Mouse (Mus musculus) olfactory bulb, adult 2 months (tissue): ENCODE data around the gene Tmem14a. TPM values are rescaled to one million over a fixed set of nuclear protein-coding genes. Genes with fewer than 3 reads are reported as not detected.
"Not testable (repeated sequence)": the region's sequence is repeated elsewhere in the genome, so short reads cannot be mapped to it uniquely, and the experiment has no call there.

Experiments
- H3K27ac ChIP-seq: fragments of 200-500 bp; 2 replicates; pipeline ENCODE4 v1.5.1; 2012; ENCODE audit warnings: low read depth, low read length; ENCODE audit not compliant: insufficient read depth
- H3K4me1 ChIP-seq: fragments of 200-500 bp; 2 replicates; pipeline ENCODE4 v1.6.1; 2012; ENCODE audit warnings: low read length; ENCODE audit not compliant: control insufficient read depth, insufficient read depth
- H3K4me3 ChIP-seq: fragments of 200-500 bp; 2 replicates; pipeline ENCODE4 v1.5.1; 2012; ENCODE audit warnings: mild to moderate bottlenecking, low read depth, low read length, moderate library complexity; ENCODE audit not compliant: insufficient read depth
- CTCF ChIP-seq: fragments of 200-500 bp; IDR thresholded peaks from 2 replicates; pipeline ENCODE4 v1.5.1; 2012; ENCODE audit warnings: low read depth, mild to moderate bottlenecking, low read length, moderate library complexity; ENCODE audit not compliant: insufficient read depth
- POLR2A ChIP-seq: fragments of 200-500 bp; IDR thresholded peaks from 2 replicates; pipeline ENCODE4 v1.6.1; 2012; ENCODE audit warnings: mild to moderate bottlenecking, low read depth, low read length, moderate library complexity; ENCODE audit not compliant: insufficient read depth
- WGBS: fragments of 180-500 bp; shearing (Covaris S2); methylation state at CpG from one replicate; pipeline ENCODE4 v1.1.7; 2018; 5-methylcytosine and 5-hydroxymethylcytosine counted together
- polyA plus RNA-seq: library from polyadenylated mRNA; stranded (reverse); fragments of >200 nt; gene quantifications from 2 replicates; pipeline ENCODE4 v1.2.4, GENCODE M21; 2012; ENCODE audit warnings: low replicate concordance; ENCODE audit not compliant: missing spikeins, insufficient read depth, insufficient read length

The Tmem14a gene
- polyA plus RNA-seq, 1 experiment, result not detected

DNA sequence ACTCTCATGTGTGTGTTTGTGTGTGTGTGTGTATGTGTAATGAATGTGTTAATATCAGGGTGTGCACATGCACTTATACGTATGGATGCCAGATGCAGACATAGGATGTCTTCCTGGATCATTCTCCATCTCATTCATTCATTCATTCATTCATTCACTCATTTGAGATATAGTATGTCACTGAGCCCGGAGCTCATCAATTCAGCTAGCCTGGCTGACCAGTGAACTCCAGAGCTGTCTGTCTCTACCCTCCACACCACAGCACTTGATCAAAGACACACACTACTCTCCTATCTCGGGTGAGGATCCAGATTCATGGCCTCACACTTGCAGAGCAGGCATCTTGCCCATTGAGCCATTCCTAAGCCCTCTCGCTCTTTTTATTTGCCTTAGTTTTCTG, 45.6 kb downstream of the Tmem14a start:
- no peaks in the 10 kb centered on the region for H3K4me1 ChIP-seq
- no peak for TF ChIP-seq CTCF
- no peak for TF ChIP-seq POLR2A
- no peak overlapping the region for H3K4me3 ChIP-seq
- 90% methylated on average over 4 of the region's 4 CpGs for WGBS
- no peak overlapping the region for H3K27ac ChIP-seq

DNA sequence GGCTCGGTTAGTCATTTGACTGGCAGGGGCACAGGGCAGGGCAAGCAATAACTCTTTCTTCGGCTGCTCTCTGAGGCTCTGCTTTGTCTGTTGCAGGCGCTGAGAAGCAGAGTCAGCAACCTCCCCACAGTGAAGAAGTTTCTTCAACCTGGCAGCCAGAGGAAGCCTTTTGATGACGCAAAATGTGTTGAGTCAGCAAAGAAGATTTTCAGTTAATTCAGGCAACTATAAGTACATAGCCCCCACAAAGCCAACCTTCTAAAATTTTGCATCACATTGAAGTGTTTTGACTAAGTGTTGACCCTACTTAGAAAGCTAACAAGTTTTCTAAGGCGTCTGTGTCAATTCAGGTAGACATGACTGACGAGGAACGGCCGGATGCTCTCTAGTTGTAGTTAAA, 46.4 kb downstream of the Tmem14a start:
- 83% methylated on average over 8 of the region's 8 CpGs for WGBS
- TF ChIP-seq POLR2A, result no peak
- TF ChIP-seq CTCF, result no peak
- Histone ChIP-seq H3K4me1 (no peaks in the 10 kb centered on the region), H3K4me3 (no peak overlapping the region), H3K27ac (no peak overlapping the region)

DNA sequence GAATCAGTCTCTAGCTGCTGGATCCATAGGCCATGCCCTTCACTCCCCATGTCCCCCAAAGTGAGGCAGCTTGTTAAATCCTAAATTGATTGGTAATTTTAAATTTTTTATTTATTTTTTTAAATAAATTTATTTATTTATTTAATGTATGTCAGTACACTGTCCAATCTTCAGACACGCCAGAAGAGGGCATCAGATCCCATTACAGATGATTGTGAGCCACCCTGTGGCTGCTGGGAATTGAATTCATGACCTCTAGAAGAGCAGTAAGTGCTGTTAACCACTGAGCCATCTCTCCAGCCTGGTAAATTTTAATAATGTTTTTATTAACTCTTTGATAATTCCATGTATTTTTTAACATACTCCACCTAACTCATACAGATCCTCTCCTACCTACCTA, 48.4 kb downstream of the Tmem14a start:
- WGBS, result 91% methylated on average over 1 of the region's 1 CpGs
- TF ChIP-seq CTCF (no peak), POLR2A (no peak)
- Histone ChIP-seq H3K27ac (no peak overlapping the region), H3K4me1 (peaks cover 3% of the 10 kb centered on the region), H3K4me3 (no peak overlapping the region)

DNA sequence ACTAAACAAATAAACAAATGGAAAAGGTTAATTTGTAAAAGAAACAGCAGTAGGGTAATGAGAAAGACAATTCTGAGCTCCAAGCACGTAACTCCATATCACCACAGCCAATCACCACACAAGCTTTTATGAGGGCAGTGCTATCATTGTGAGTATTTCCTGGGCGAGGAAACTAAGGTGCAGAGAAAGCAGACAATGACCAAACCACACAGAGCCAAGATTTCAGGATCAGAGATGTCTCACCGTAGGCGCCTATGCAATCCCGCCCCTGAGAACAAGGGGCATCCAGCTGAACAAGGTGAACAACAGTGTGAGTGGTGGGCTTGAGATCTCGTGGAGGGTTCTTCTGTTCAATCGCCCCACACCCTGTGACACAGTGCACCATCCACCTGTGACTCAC, 49.1 kb downstream of the Tmem14a start:
- 94% methylated on average over 7 of the region's 7 CpGs for WGBS
- not testable (repeated sequence) for H3K4me1 ChIP-seq, H3K4me3 ChIP-seq, H3K27ac ChIP-seq

DNA sequence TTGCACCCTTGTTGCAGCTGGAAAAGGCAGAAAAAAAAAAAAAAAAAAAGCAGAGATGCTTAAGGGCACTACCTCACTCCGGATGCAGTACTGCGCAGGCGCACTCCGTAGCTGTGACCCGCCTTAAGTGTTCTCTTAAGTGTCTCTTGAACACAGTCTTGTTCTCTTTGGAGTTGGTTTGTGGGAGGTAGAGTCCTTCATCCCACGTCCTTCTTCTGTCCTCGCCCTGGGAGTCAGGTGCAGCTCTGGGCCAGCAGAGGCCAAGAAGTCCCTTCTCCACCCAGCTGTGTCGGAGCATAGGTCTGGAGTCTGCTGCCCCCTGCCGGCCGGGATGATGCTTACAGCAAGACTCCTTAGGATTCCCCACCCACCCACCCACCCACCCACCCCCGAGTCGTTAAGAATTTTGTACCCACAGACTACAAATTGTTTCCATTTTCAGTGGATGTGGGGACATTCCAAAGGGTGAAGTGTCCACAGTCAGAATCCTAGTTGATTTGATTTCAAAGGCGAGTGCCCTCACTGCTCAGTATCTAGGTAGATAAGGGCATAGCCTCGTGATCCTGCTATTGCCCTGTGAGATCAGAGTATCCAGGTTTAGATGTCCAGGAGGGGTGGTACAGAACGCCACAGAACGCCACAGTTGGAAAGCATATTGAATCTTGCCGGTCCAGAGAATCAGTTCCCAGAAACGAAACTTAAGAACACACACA, 53.1 kb downstream of the Tmem14a start:
- WGBS, result 20% methylated on average over 18 of the region's 18 CpGs

DNA sequence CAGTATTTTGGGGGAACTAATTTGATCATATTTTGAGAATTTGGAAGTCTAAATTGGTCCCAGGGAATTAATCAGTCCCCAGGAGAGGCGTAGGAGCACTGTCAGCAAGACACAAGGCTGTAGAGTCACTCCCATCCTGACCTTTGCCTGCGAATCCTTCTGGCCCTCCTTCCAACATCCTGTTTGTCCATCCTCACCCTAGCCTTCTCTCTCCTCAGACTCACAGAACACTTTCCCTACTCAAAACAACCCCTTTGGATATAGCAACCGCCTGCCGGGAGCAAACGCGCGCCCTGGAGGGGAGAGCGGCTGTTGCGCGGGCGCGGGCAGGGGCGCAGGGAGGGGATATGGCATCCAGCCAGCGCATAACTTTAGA, 53.7 kb downstream of the Tmem14a start:
- 17% methylated on average over 14 of the region's 14 CpGs for WGBS
- TF ChIP-seq POLR2A (no peak), CTCF (no peak)
- H3K27ac ChIP-seq, result no peak overlapping the region
- H3K4me3 ChIP-seq, result no peak overlapping the region; the same call in 1 of the 2 replicates
- peaks cover 3% of the 10 kb centered on the region for H3K4me1 ChIP-seq

More for the DNA sequence above, 53.1 kb downstream of the Tmem14a start:
- TF ChIP-seq POLR2A, result no peak
- TF ChIP-seq CTCF, result peak; percentile 54
- peak overlapping the region; percentile 40 for H3K4me3 ChIP-seq
- no peak overlapping the region for H3K27ac ChIP-seq
- H3K4me1 ChIP-seq, result peaks cover 3% of the 10 kb centered on the region

DNA sequence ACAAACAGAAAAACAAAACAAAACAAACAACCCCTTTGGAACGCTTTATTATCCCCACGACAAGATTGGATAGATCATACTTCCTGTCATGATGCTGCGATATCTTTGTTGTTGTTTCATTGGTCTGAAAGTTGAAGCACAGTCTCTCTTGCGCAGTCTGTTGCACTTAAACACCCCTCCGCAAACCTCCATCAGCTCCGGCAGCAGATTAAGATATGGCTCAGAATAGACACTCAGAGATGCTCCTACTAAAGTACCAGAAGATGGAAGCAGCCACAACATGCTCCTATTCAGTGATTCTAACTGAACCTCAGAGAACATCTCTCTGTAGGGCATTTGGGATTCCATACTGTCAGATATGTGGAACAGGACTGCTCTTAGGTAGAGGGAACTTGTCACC, 54.7 kb downstream of the Tmem14a start:
- Histone ChIP-seq H3K4me1 (peaks cover 3% of the 10 kb centered on the region), H3K4me3 (no peak overlapping the region), H3K27ac (no peak overlapping the region)
- 95% methylated on average over 6 of the region's 6 CpGs for WGBS
- TF ChIP-seq CTCF, result no peak
- TF ChIP-seq POLR2A, result no peak

DNA sequence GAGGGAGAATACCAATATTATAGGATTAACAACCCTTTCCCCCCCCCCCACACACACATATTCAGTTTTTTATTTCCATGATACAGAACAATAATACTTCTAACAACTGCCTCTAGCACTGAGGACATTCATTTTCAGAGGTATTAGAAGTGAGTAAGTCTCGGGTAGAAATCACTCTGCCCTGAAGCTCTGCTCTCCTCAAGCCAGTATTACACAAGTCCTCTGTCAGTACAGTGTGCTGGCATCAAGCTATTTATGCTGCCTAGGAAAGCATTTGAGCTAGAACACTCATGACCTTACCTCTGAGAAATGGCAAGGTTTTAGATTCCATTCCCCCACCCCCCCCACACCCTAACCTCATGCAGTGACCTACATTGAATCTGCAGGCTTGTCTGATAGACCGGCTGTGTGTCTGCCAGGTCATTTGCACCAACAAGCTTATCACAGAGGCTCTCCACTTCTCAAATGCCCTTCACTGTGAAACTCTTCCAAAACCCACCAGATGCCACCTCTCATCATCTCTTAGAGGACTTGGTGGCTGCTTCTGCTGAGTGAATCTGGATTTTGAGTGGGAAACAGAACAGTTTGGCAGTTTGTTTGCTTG, 56.2 kb downstream of the Tmem14a start:
- no peak overlapping the region for H3K27ac ChIP-seq
- WGBS, result 82% methylated on average over 2 of the region's 2 CpGs
- H3K4me3 ChIP-seq, result no peak overlapping the region
- H3K4me1 ChIP-seq, result peaks cover 3% of the 10 kb centered on the region
- TF ChIP-seq CTCF (no peak), POLR2A (no peak)

DNA sequence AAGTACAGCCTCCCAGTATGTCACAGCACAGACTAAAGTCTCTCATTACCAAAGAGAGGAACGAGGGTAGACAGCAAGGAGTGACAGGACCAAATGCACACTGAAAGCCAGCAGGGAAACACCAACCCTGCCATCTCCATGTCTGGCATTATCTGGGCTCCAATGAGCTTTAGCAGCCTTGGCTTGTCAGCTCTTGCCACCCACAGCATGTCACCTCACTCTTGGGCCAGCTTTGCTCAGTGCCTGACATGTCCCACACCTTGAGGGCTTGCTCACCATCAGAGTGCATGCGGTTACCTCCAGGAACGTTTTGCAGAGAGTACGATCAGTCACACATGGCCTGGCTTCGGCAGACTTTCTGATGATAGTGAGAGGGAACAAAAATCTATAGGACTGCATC, 57.0 kb downstream of the Tmem14a start:
- H3K27ac ChIP-seq, H3K4me1 ChIP-seq, H3K4me3 ChIP-seq: not testable (repeated sequence)
- 86% methylated on average over 5 of the region's 5 CpGs for WGBS

DNA sequence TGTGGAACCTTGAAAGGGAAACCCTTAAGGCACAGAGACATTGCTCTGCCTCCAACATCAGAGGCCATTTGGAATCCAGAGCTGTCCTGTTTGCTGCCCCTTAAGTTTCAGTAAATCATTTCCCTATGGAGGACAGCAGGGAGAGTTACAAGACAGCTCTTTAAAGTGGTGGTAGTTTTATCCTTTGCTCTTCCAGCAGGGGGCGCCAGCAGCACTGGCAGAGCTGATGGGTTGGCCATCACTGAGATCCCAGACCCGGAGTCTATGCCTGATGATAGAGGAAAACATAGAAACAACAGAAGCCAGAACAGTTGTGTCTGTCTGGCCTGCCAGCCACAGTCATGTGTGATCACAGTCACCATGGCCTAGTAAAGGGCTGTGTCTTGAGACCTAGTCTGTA, 57.8 kb downstream of the Tmem14a start:
- WGBS, result 28% methylated on average over 2 of the region's 2 CpGs
- not testable (repeated sequence) for H3K27ac ChIP-seq, H3K4me3 ChIP-seq, H3K4me1 ChIP-seq

Other genes starting within 250 kb of the Tmem14a start
- not detected in 2 replicates for gene Tram2, start 139.3 kb upstream of the Tmem14a start, polyA plus RNA-seq
- not detected in 2 replicates for gene Gsta3, start 22.0 kb downstream of the Tmem14a start, polyA plus RNA-seq
- not detected in 2 replicates for gene Khdc1a, start 131.1 kb downstream of the Tmem14a start, polyA plus RNA-seq
- not detected in 2 replicates for gene Khdc1c, start 149.8 kb downstream of the Tmem14a start, polyA plus RNA-seq
- not detected in 2 replicates for gene Khdc1b, start 165.0 kb downstream of the Tmem14a start, polyA plus RNA-seq